Mouse (Mus musculus) cerebellum, postnatal 4 days (tissue): Measurements from ENCODE around the gene Klrg2.
"Not testable (repeated sequence)": the region's sequence is repeated elsewhere in the genome, so short reads cannot be mapped to it uniquely, and the experiment has no call there.

ENCODE experiments used
- DNase-seq, 2 experiments: peaks; one replicate each; pipeline ENCODE4 v3.0.0; 2022; ENCODE audit warnings: low spot score in 2 of 2, mixed read lengths in 1 of 2

Klrg2 gene

DNA sequence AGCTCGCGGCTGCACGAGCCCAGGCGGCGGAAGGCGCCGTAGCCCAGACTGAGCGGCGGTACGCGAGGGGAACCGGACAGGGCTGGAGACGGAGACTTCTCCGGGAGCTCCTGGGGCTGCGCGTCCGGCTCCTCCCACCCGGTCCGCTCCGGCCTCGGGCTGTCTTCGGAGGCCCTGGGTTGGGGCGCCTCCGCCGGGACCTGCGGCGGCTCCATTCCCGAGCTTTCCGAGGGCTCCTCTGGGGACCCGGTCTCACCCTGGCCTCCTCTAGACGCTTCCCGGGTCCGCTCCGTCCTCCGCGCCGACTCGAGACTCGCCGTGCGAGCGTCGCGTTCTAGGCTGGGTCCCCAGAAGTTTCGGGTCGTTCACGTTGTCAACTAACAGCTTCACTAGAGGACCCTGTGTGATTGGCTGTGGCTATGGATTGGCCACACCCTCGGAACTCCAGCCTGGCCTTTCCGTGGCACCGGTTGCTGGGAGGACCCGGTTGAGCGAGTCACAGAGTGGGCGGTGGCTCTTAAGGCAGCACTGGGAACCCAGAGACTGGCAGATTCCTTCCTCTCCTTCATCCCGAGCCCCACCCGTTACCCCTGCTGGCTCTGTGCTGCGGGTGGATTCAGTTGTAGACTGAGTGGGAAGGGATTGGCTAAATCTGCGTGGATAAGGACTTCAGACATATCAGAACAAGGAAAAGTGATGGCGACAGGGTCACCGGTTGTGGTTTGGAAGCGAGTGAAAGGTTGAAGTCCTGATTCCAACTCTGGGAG, at the start of gene Klrg2:
Gene Klrg2, minus strand, starts transcription at position 391 of the 767 bp plus-strand sequence.
- DNase-seq, result peak in 1 of 2 experiments; percentile 19

DNA sequence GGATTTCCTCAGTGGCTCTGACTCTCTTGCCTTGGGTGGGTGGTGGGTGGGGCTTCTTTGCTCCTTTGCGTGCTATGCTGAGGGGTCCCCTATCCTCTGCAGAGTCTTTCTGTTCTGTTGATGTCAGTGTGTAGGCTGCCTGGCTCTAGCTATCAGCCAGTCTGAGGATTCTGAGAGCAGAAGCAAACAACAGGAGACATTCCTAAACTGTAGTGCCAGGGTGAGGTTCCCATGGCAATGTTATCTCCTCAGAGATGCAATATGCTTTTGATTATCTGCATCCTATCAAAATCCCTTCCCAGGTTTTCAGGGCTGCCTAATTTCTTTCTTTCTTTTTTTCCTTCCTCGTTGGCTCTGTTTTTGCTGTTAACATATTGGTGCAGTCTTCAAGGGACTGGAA, 45.5 kb upstream of the Klrg2 start:
- DNase-seq, result no peak

GRCm38 (mm10) chr6:38677629-38678028, 40.6 kb upstream of the Klrg2 start:
- DNase-seq, result no peak

DNA sequence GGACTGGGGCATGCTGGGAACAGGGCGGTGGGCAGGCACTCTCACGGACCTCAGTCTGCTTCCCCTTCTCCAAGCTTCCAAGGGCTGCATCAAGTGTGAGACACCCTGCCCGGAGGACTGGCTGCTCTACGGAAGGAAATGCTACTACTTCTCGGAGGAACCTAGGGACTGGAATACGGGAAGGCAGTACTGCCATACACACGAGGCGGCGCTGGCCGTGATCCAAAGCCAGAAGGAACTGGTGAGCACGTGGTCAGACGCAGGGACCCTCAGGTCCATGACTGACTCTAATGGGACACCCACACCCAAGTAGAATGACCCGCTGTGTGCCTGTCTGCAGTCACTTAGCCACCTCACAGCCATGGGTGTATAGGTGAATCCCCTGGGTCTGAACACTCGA, 39.7 kb upstream of the Klrg2 start:
- no peak for DNase-seq

- no peak for DNase-seq
Measured at GRCm38 (mm10) chr6:38676217-38676616, 39.2 kb upstream of the Klrg2 start.

- DNase-seq, result no peak
Measured at GRCm38 (mm10) chr6:38672011-38672410, 35.0 kb upstream of the Klrg2 start.

GRCm38 (mm10) chr6:38671270-38671669, 34.2 kb upstream of the Klrg2 start:
- DNase-seq, result no peak

- DNase-seq, result not testable (repeated sequence)
Measured at GRCm38 (mm10) chr6:38670488-38670887, 33.4 kb upstream of the Klrg2 start.

DNA sequence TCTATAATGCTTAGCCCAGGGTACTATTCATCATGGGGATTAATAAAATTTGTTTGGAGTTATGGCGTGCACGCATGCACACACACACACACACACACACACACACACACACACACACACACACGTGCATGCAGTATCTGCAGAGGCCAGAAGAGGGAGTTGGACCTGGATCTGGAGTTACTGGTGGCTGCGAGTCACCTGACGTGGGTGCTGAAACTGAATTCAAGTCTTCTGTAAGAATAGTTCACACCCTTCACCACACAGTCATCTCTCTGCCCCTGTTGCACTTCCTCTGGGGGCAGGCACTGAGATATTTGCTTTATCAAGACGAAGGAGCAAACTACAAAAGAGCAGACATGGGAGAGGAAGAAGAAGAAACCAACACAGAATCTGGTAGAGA, 32.5 kb upstream of the Klrg2 start:
- DNase-seq, result no peak

DNA sequence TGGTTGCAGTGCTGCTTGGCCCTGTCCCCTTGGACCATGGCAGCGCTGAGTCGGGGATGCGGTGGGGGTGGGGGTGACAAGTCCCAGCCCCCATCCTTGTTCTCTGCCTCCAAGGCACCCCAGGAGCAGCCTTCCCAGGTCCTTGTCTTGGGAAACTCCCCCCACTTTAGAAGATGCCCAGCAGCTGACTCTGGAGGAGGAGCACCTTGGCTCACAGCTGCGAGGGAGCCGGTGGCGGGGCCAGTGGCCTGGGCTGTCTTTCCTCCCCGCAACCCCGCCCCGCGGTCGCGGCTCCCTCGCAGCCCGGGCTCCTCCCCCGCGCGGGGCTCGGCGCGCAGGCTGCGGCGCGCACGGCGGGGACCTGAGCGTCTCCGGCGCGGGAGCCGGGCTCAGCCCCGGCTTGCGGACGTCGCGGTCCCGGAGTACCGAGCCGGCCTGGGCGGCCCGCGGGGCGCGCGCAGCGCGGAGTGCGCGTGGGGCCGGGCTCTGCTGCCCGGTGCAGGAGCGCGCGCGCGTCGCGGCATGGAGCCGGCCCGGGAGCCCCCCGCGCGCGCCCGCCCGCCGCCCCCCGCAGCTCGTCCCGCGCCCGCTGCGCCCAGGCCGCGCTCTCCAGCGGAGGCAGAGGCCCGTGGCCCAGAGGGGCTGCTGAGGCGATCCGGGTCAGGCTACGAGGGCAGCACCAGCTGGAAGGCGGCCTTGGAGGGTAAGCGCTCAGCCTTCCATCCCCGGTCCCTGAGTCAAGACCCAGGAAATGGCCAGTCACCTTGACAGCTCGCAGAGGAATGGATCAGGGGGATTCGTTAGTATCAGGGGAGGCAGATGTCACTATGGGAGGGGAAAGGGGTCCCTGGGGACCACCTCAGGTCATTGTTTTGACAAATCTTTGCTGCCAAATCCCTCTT, 25.9 kb upstream of the Klrg2 start, which contains the start of gene Clec2l:
Gene Clec2l, plus strand, starts transcription at position 356 of the 902 bp plus-strand sequence.
- DNase-seq, result peak in 1 of 2 experiments; percentile 42

GRCm38 (mm10) chr6:38661626-38662025, 24.6 kb upstream of the Klrg2 start:
- DNase-seq, result no peak

- DNase-seq, result peak; percentile 51 to 70
Measured at GRCm38 (mm10) chr6:38650263-38650937, 13.4 kb upstream of the Klrg2 start.

GRCm38 (mm10) chr6:38649545-38649944, 12.5 kb upstream of the Klrg2 start:
- DNase-seq, result no peak

DNA sequence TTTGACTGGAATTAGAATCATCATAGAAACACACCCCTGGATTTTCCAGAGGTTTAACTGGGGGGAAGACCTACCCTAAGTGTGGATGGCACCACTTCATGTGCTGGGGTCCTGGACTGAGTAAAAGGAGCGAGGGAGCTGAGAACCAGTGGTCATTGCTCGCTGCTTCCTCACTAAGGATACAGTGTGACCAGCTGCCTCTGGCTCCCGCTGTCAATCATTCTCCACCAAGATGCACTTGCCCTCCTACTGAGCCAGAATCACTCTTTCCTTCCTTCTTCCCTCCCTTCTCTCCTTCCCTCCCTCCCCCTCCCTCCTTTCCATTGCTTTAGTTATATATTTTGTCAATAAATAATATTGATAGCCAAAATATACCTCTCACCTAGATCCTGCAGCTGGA, 6.0 kb upstream of the Klrg2 start:
- DNase-seq, result no peak

GRCm38 (mm10) chr6:38642593-38642992, 5.6 kb upstream of the Klrg2 start:
- DNase-seq, result no peak

- DNase-seq, result no peak
Measured at GRCm38 (mm10) chr6:38641645-38642044, 4.6 kb upstream of the Klrg2 start.

DNA sequence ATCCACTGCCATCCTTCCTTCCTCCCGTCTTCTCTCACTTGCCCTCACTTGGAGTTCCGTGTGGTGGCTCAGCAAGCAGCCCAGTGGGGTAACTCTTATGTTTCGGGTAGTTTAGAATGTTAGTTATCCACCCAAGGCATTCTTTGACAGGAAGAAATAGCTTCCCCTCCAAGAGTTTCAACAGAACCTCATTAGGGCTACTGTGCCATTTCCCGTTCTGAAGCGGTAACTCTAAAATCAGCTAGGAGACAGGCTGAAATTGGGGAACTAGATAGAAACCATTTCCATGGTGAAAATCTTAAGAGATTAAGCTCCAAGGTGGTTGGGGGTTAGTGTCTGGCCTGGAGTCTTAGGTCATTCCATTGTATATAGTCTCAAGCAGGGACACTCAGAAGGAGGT, 4.2 kb upstream of the Klrg2 start:
- DNase-seq, result no peak

DNA sequence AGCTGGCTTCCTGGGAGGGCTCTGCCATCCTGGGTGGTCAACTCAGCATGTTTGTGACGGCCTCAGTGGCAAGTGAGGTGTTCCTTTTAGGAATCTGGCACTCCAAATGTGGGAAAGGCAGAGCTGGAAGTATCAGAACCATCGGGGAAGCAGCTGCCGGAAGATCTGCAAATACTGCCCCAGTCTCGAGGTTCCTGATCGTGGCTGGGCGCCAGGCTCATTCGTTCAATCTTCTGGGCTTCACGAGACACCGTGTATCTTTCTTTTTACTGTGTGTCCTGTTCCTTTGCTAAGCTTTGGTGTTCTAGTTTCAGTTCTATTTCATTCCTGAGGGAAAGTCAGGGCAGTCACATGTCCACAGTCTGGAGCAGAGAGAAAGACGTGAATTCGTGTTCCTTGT, 3.4 kb upstream of the Klrg2 start:
- no peak for DNase-seq

- DNase-seq, result peak; percentile 19 to 48
Measured at GRCm38 (mm10) chr6:38635941-38636851, 846 bp downstream of the Klrg2 start.

- no peak for DNase-seq
Measured at GRCm38 (mm10) chr6:38634461-38634860, 2.6 kb downstream of the Klrg2 start.

GRCm38 (mm10) chr6:38632826-38633225, 4.2 kb downstream of the Klrg2 start:
- DNase-seq, result no peak
